Mouse (Mus musculus) mesoderm, embryonic 11.5 days (tissue): ENCODE measurements at regions not wholly inside any gene's neighbourhood (a gene's known extent, or its start where the extent isn't known, plus 50 kb on each side); places are given as distances from the start of the nearest gene placed in this dataset.
A peak's percentile ranks its signal among the peaks of the same experiment; 100 is the strongest.

Experiments
- DNase-seq: peaks from one replicate; pipeline ENCODE4 v3.0.0-alpha.2; 2012; ENCODE audit warnings: low read depth, low spot score

GRCm38 (mm10) chr3:19747361-19747760 is 118.9 kb upstream of the 1700064H15Rik start:
- DNase-seq = no peak

GRCm38 (mm10) chr3:19751946-19752345 is 123.5 kb upstream of the 1700064H15Rik start:
- DNase-seq = no peak

GRCm38 (mm10) chr3:19754011-19754410 is 125.5 kb upstream of the 1700064H15Rik start:
- DNase-seq = no peak

- no peak for DNase-seq
Measured at GRCm38 (mm10) chr3:19754636-19755035, 126.2 kb upstream of the 1700064H15Rik start.

GRCm38 (mm10) chr3:19755136-19755535 is 126.7 kb upstream of the 1700064H15Rik start:
- no peak for DNase-seq

- DNase-seq = no peak
Measured at GRCm38 (mm10) chr3:19798543-19799106, 158.2 kb upstream of the Cp start.

GRCm38 (mm10) chr3:19810034-19810433 is 146.8 kb upstream of the Cp start:
- DNase-seq = peak; percentile 3

- DNase-seq = no peak
Measured at GRCm38 (mm10) chr3:19824904-19825303, 131.9 kb upstream of the Cp start.

- peak; percentile 2 for DNase-seq
Measured at GRCm38 (mm10) chr3:19828518-19829246, 128.2 kb upstream of the Cp start.

- DNase-seq = no peak
Measured at GRCm38 (mm10) chr3:19829752-19830151, 127.1 kb upstream of the Cp start.

- DNase-seq = no peak
Measured at GRCm38 (mm10) chr3:19848031-19848735, 108.7 kb upstream of the Cp start.

- DNase-seq = no peak
Measured at GRCm38 (mm10) chr3:19848736-19849269, 108.1 kb upstream of the Cp start.

- no peak for DNase-seq
Measured at GRCm38 (mm10) chr3:19882623-19883022, 74.2 kb upstream of the Cp start.

- no peak for DNase-seq
Measured at GRCm38 (mm10) chr3:19888405-19888804, 68.4 kb upstream of the Cp start.

GRCm38 (mm10) chr3:19894258-19894629 is 62.6 kb upstream of the Cp start:
- DNase-seq = no peak

- peak; percentile 96 for DNase-seq
Measured at GRCm38 (mm10) chr3:19894630-19895578, 62.0 kb upstream of the Cp start.

GRCm38 (mm10) chr3:19895755-19896154 is 61.1 kb upstream of the Cp start:
- DNase-seq = no peak

- no peak for DNase-seq
Measured at GRCm38 (mm10) chr3:19897140-19897539, 59.7 kb upstream of the Cp start.

- DNase-seq = no peak
Measured at GRCm38 (mm10) chr3:19902226-19902625, 54.6 kb upstream of the Cp start.

GRCm38 (mm10) chr3:19904446-19905275 is 52.2 kb upstream of the Cp start:
- DNase-seq = peak; percentile 55
